Comparison of ENCODE assay signal across 9 mouse cellular contexts in genomic region chr5:37298370-37298769, GRCm38 (mm10). TPM values are rescaled to one million over a fixed set of nuclear protein-coding genes. Genes with fewer than 3 reads are reported as not detected.
DNase-seq lines count a peak whose midpoint lies in the region; ATAC-seq lines count a peak whose summit lies in the region.
"Had no signal": no experiment of that assay in that cellular context is flagged by ENCODE, and none has a peak within 500 bp of the region (broad histone marks: within the 10 kb centered on the region; RNA-seq: fewer than 3 reads in every experiment).

No protein-coding gene starts in this region.

- ATAC-seq in neural tube, embryonic 15.5 days (ENCODE audit: low FRiP score): no peak
- ATAC-seq in neural tube, embryonic 13.5 days (ENCODE audit: low read depth): 0 out of 2 replicates have a peak, but pooled peaks have one; percentile 5

- no peaks in the 10 kb centered on the region for H3K9me3 ChIP-seq in neural tube, embryonic 15.5 days (replicated peaks)
- no peaks in the 10 kb centered on the region for H3K9me3 ChIP-seq in neural tube, embryonic 13.5 days
- H3K9me3 ChIP-seq: liver, embryonic 15.5 days had no signal

- no peak overlapping the region for H3K9ac ChIP-seq in neural tube, embryonic 15.5 days (replicated peaks)
- H3K9ac ChIP-seq in neural tube, embryonic 13.5 days: no peak overlapping the region
- H3K9ac ChIP-seq: liver, embryonic 15.5 days had no signal

- H3K4me2 ChIP-seq in neural tube, embryonic 15.5 days: no peak overlapping the region
- no peak overlapping the region for H3K4me2 ChIP-seq in neural tube, embryonic 13.5 days
- H3K4me2 ChIP-seq: liver, embryonic 15.5 days had no signal

- peak; percentile 11 for DNase-seq in gastrocnemius, adult 18-20 months (ENCODE audit: low spot score)
- no peak for DNase-seq in gastrocnemius, postnatal 4 days (ENCODE audit: low spot score in 2 of 2)
- DNase-seq in neural tube, embryonic 10.5 days (ENCODE audit: extremely low spot score, low spot score): peak; percentile 45
- DNase-seq in adrenal gland, postnatal 36 days: peak; percentile 48 to 53
- peak; percentile 42 for DNase-seq in forelimb bud, embryonic 11.5 days (ENCODE audit: low read depth, low spot score)
- no peak for DNase-seq in frontal cortex, postnatal 14 days (ENCODE audit: low spot score in 2 of 2)

- H3K4me1 ChIP-seq in neural tube, embryonic 15.5 days: no peaks in the 10 kb centered on the region; the same call in 1 of the 2 replicates
- no peaks in the 10 kb centered on the region for H3K4me1 ChIP-seq in neural tube, embryonic 13.5 days (replicated peaks)
- H3K4me1 ChIP-seq: liver, embryonic 15.5 days had no signal

- 27% methylated on average over 7 of the region's 7 CpGs for WGBS in neural tube, embryonic 15.5 days
- 30% methylated on average over 7 of the region's 7 CpGs for WGBS in neural tube, embryonic 13.5 days

- H3K27ac ChIP-seq in neural tube, embryonic 15.5 days (replicated peaks): no peak overlapping the region
- H3K27ac ChIP-seq in neural tube, embryonic 13.5 days (replicated peaks): no peak overlapping the region
- H3K27ac ChIP-seq: liver, embryonic 15.5 days had no signal

- H3K36me3 ChIP-seq in neural tube, embryonic 15.5 days: no peaks in the 10 kb centered on the region
- H3K36me3 ChIP-seq in neural tube, embryonic 13.5 days: no peaks in the 10 kb centered on the region
- H3K36me3 ChIP-seq: liver, embryonic 15.5 days had no signal

- H3K4me3 ChIP-seq in neural tube, embryonic 15.5 days (replicated peaks): no peak overlapping the region
- no peak overlapping the region for H3K4me3 ChIP-seq in neural tube, embryonic 13.5 days
- H3K4me3 ChIP-seq: liver, embryonic 15.5 days had no signal

- H3K27me3 ChIP-seq in neural tube, embryonic 15.5 days (replicated peaks): no peaks in the 10 kb centered on the region
- H3K27me3 ChIP-seq in neural tube, embryonic 13.5 days: no peaks in the 10 kb centered on the region
- H3K27me3 ChIP-seq: liver, embryonic 15.5 days had no signal

RNA-seq across cellular contexts. Expression of gene Evc, which starts 38.3 kb away (rescaled TPM):
- 10 to 100 TPM; 24.8 to 25.6 TPM for total RNA-seq in gastrocnemius, adult 18-20 months (2021)
- 10 to 100 TPM; 31.5 to 31.7 TPM for total RNA-seq in gastrocnemius, postnatal 4 days (2021)
- polyA plus RNA-seq in neural tube, embryonic 15.5 days (2015; fragmentation: Nextera tagmentation; extraction: Ambion mirVana): 4.4 and 5.7 TPM in 2 replicates
- total RNA-seq in adrenal gland, postnatal 36 days (2021): 10 to 100 TPM in 1 of 2 experiments, 1 to 10 TPM in 1; 9.2 to 11.1 TPM
- polyA plus RNA-seq in neural tube, embryonic 13.5 days (2015; fragmentation: Nextera tagmentation; extraction: Ambion mirVana): 3.6 and 6.3 TPM in 2 replicates

RNA-seq across cellular contexts. Expression of gene Evc2, which starts 39.9 kb away (rescaled TPM):
- 1 to 10 TPM; 8.8 to 9.9 TPM for total RNA-seq in gastrocnemius, adult 18-20 months (2021)
- total RNA-seq in gastrocnemius, postnatal 4 days (2021): 10 to 100 TPM; 17.4 to 17.9 TPM
- polyA plus RNA-seq in neural tube, embryonic 15.5 days (2015; fragmentation: Nextera tagmentation; extraction: Ambion mirVana): 5.3 and 6.8 TPM in 2 replicates
- total RNA-seq in adrenal gland, postnatal 36 days (2021): 10 to 100 TPM; 15.1 to 19.1 TPM
- 4.9 and 5.5 TPM in 2 replicates for polyA plus RNA-seq in neural tube, embryonic 13.5 days (2015; fragmentation: Nextera tagmentation; extraction: Ambion mirVana)

RNA-seq across cellular contexts. Expression of gene Crmp1, which starts 56.6 kb away (rescaled TPM):
- under 1 TPM; 0.17 to 0.46 TPM for total RNA-seq in gastrocnemius, adult 18-20 months (2021)
- 1 to 10 TPM; 3.0 to 4.1 TPM for total RNA-seq in gastrocnemius, postnatal 4 days (2021)
- 679 and 807 TPM in 2 replicates for polyA plus RNA-seq in neural tube, embryonic 15.5 days (2015; fragmentation: Nextera tagmentation; extraction: Ambion mirVana)
- total RNA-seq in adrenal gland, postnatal 36 days (2021): 1 to 10 TPM; 5.2 to 6.6 TPM
- polyA plus RNA-seq in neural tube, embryonic 13.5 days (2015; fragmentation: Nextera tagmentation; extraction: Ambion mirVana): 739 and 776 TPM in 2 replicates

Comparison
In these comparisons a context has a peak if more than half of its experiments do, and no peak if none do; other contexts are left out.
1. DNase-seq: peak in gastrocnemius, adult 18-20 months (single experiment), neural tube, embryonic 10.5 days (single experiment), adrenal gland, postnatal 36 days (2 of 2) and forelimb bud, embryonic 11.5 days (single experiment); none in gastrocnemius, postnatal 4 days (0 of 2) and frontal cortex, postnatal 14 days (0 of 2).